Mouse (Mus musculus) midbrain, embryonic 13.5 days (tissue): ENCODE data around the gene Nmrk1. TPM values are rescaled to one million over a fixed set of nuclear protein-coding genes. Genes with fewer than 3 reads are reported as not detected.

Experiments used
- ATAC-seq: fragments of 200-750 bp; cut with Nextera tagmentation; 2 replicates; pipeline ENCODE4 v1.8.0; 2017; ENCODE audit warnings: mild to moderate bottlenecking, moderate TSS enrichment, moderate library complexity
- H3K27ac ChIP-seq: fragments of 300-500 bp; sonication (generic); 2 replicates; pipeline ENCODE4 v1.5.1; 2015; ENCODE audit warnings: inconsistent platforms, mild to moderate bottlenecking, moderate library complexity
- H3K27me3 ChIP-seq: fragments of 300-500 bp; sonication (generic); 2 replicates; pipeline ENCODE4 v1.6.1; 2015; ENCODE audit warnings: mild to moderate bottlenecking, inconsistent platforms
- H3K36me3 ChIP-seq: fragments of 300-500 bp; sonication (generic); 2 replicates; pipeline ENCODE4 v1.6.1; 2015; ENCODE audit warnings: mild to moderate bottlenecking, inconsistent platforms
- H3K4me1 ChIP-seq: fragments of 300-500 bp; sonication (generic); replicated peaks from 2 replicates; pipeline ENCODE4 v1.6.1; 2015; ENCODE audit warnings: inconsistent platforms
- H3K4me2 ChIP-seq: fragments of 300-500 bp; sonication (generic); replicated peaks from 2 replicates; pipeline ENCODE4 v1.6.1; 2015; ENCODE audit warnings: moderate library complexity, mild to moderate bottlenecking, inconsistent platforms
- H3K4me3 ChIP-seq: fragments of 300-500 bp; sonication (generic); replicated peaks from 2 replicates; pipeline ENCODE4 v1.5.1; 2015; ENCODE audit warnings: mild to moderate bottlenecking, inconsistent platforms
- H3K9ac ChIP-seq: fragments of 300-500 bp; sonication (generic); replicated peaks from 2 replicates; pipeline ENCODE4 v1.6.1; 2015; ENCODE audit warnings: mild to moderate bottlenecking, inconsistent platforms
- H3K9me3 ChIP-seq: fragments of 300-500 bp; sonication (generic); 2 replicates; pipeline ENCODE4 v1.6.1; 2016; ENCODE audit warnings: mild to moderate bottlenecking, inconsistent platforms
- WGBS: fragments of 180-500 bp; shearing (Covaris S2); methylation state at CpG from one replicate; pipeline ENCODE4 v1.1.7; 2015; 5-methylcytosine and 5-hydroxymethylcytosine counted together
- polyA plus RNA-seq: library from polyadenylated mRNA; unstranded; fragments of >200 nt; fragmentation: Nextera tagmentation; extraction: Ambion mirVana; gene quantifications from 2 replicates; pipeline ENCODE4 v1.2.1, GENCODE M21; 2015

Nmrk1 gene
- polyA plus RNA-seq, 1 experiment from 2014 or later, result 5.6 TPM

GRCm38 (mm10) chr19:18692768-18693167 lies 61.0 kb downstream of the Nmrk1 start:
- ATAC-seq, result no peak
- WGBS, result 89% methylated on average over 2 of the region's 2 CpGs

GRCm38 (mm10) chr19:18695116-18695515 lies 63.4 kb downstream of the Nmrk1 start:
- H3K9ac ChIP-seq, result no peak overlapping the region
- ATAC-seq, result no peak
- H3K27me3 ChIP-seq, result no peaks in the 10 kb centered on the region
- H3K4me3 ChIP-seq, result no peak overlapping the region
- peaks cover 18% of the 10 kb centered on the region for H3K36me3 ChIP-seq
- H3K4me2 ChIP-seq, result no peak overlapping the region
- H3K9me3 ChIP-seq, result no peaks in the 10 kb centered on the region
- no peaks in the 10 kb centered on the region for H3K4me1 ChIP-seq
- 95% methylated on average over 3 of the region's 3 CpGs for WGBS
- no peak overlapping the region for H3K27ac ChIP-seq

More at GRCm38 (mm10) chr19:18692768-18693167, 61.0 kb downstream of the Nmrk1 start:
- H3K4me3 ChIP-seq, result no peak overlapping the region
- H3K9me3 ChIP-seq, result no peaks in the 10 kb centered on the region
- H3K4me1 ChIP-seq, result no peaks in the 10 kb centered on the region
- H3K27ac ChIP-seq, result no peak overlapping the region
- H3K36me3 ChIP-seq, result peaks cover 18% of the 10 kb centered on the region
- H3K4me2 ChIP-seq, result no peak overlapping the region
- H3K9ac ChIP-seq, result no peak overlapping the region
- H3K27me3 ChIP-seq, result no peaks in the 10 kb centered on the region

- Histone ChIP-seq H3K9ac (no peak overlapping the region), H3K27ac (no peak overlapping the region), H3K4me1 (no peaks in the 10 kb centered on the region), H3K27me3 (no peaks in the 10 kb centered on the region), H3K9me3 (no peaks in the 10 kb centered on the region), H3K4me3 (no peak overlapping the region), H3K36me3 (peaks cover 18% of the 10 kb centered on the region), H3K4me2 (no peak overlapping the region)
- WGBS, result 88% methylated on average over 1 of the region's 1 CpGs
- ATAC-seq, result no peak
Observed at GRCm38 (mm10) chr19:18695552-18695951, 63.8 kb downstream of the Nmrk1 start.

Other genes with a start within 250 kb of the Nmrk1 start
- gene Ostf1, start 127 bp upstream of the Nmrk1 start, polyA plus RNA-seq, result 34.6 and 34.7 TPM in 2 replicates
- 13.2 and 14.7 TPM in 2 replicates for gene Carnmt1, start 38.8 kb downstream of the Nmrk1 start, polyA plus RNA-seq
- gene D030056L22Rik, start 81.2 kb downstream of the Nmrk1 start, polyA plus RNA-seq, result 57.5 and 63.1 TPM in 2 replicates
- 0.36 and 0.43 TPM in 2 replicates for gene Trpm6, start 118.0 kb downstream of the Nmrk1 start, polyA plus RNA-seq